Mouse (Mus musculus): ENCODE results near the gene Pla2g5. TPM values are rescaled to one million over a fixed set of nuclear protein-coding genes. Genes with fewer than 3 reads are reported as not detected.

The Pla2g5 gene
- polyA plus RNA-seq, 1 experiment from 2014 or later, result 0.64 TPM

- H3K27me3 ChIP-seq, result no peaks in the 10 kb centered on the region
- WGBS, result 47% methylated on average over 8 of the region's 8 CpGs
These were observed 44.2 kb downstream of the Pla2g5 start for GRCm38 (mm10) chr4:138819101-138819500.

GRCm38 (mm10) chr4:138817736-138818135 lies 45.5 kb downstream of the Pla2g5 start:
- WGBS, result 76% methylated on average over 6 of the region's 6 CpGs
- H3K27me3 ChIP-seq, result no peaks in the 10 kb centered on the region
- ATAC-seq (ENCODE audit: low FRiP score, low read depth), result no peak
- no peak overlapping the region for H3K4me3 ChIP-seq
- H3K4me1 ChIP-seq (replicated peaks), result 0 out of 2 replicates have a peak, but pooled peaks cover 6% of the 10 kb centered on the region
- no peak overlapping the region for H3K9ac ChIP-seq
- H3K27ac ChIP-seq (replicated peaks), result no peak overlapping the region
- H3K36me3 ChIP-seq, result no peaks in the 10 kb centered on the region
- H3K4me2 ChIP-seq, result no peak overlapping the region
- no peaks in the 10 kb centered on the region for H3K9me3 ChIP-seq

More at GRCm38 (mm10) chr4:138819101-138819500, 44.2 kb downstream of the Pla2g5 start:
- Histone ChIP-seq H3K4me2 (no peak overlapping the region), H3K4me1 (replicated peaks) (0 out of 2 replicates have a peak, but pooled peaks cover 6% of the 10 kb centered on the region), H3K4me3 (no peak overlapping the region), H3K9ac (0 out of 2 replicates have a peak overlapping the region, but pooled peaks have one; percentile 10), H3K36me3 (no peaks in the 10 kb centered on the region), H3K9me3 (no peaks in the 10 kb centered on the region), H3K27ac (replicated peaks) (no peak overlapping the region)
- ATAC-seq (ENCODE audit: low FRiP score, low read depth), result no peak

- no peak overlapping the region for H3K4me3 ChIP-seq
- no peak for ATAC-seq (ENCODE audit: low FRiP score, low read depth)
- 85% methylated on average over 9 of the region's 9 CpGs for WGBS
- H3K27me3 ChIP-seq, result no peaks in the 10 kb centered on the region
- no peaks in the 10 kb centered on the region for H3K36me3 ChIP-seq
- no peak overlapping the region for H3K9ac ChIP-seq
- no peak overlapping the region for H3K4me2 ChIP-seq
- H3K27ac ChIP-seq (replicated peaks), result no peak overlapping the region
- H3K4me1 ChIP-seq (replicated peaks), result 0 out of 2 replicates have a peak, but pooled peaks cover 6% of the 10 kb centered on the region
- no peaks in the 10 kb centered on the region for H3K9me3 ChIP-seq
These were observed 47.1 kb downstream of the Pla2g5 start for GRCm38 (mm10) chr4:138816166-138816565.

- H3K9ac ChIP-seq, result no peak overlapping the region
- no peak overlapping the region for H3K4me3 ChIP-seq
- WGBS, result 82% methylated on average over 7 of the region's 7 CpGs
- ATAC-seq (ENCODE audit: low FRiP score, low read depth), result no peak
- no peaks in the 10 kb centered on the region for H3K9me3 ChIP-seq
- no peak overlapping the region for H3K4me2 ChIP-seq
- no peaks in the 10 kb centered on the region for H3K4me1 ChIP-seq (replicated peaks)
- no peak overlapping the region for H3K27ac ChIP-seq (replicated peaks)
- H3K27me3 ChIP-seq, result no peaks in the 10 kb centered on the region
- H3K36me3 ChIP-seq, result no peaks in the 10 kb centered on the region
These were observed 56.3 kb downstream of the Pla2g5 start for GRCm38 (mm10) chr4:138806920-138807541.

- Histone ChIP-seq H3K4me2 (no peak overlapping the region), H3K36me3 (no peaks in the 10 kb centered on the region), H3K9me3 (no peaks in the 10 kb centered on the region), H3K4me3 (no peak overlapping the region), H3K9ac (no peak overlapping the region), H3K4me1 (replicated peaks) (no peaks in the 10 kb centered on the region), H3K27ac (replicated peaks) (no peak overlapping the region), H3K27me3 (no peaks in the 10 kb centered on the region)
- 90% methylated on average over 8 of the region's 8 CpGs for WGBS
- no peak for ATAC-seq (ENCODE audit: low FRiP score, low read depth)
These were observed 57.1 kb downstream of the Pla2g5 start for GRCm38 (mm10) chr4:138806160-138806559.

- Histone ChIP-seq H3K36me3 (no peaks in the 10 kb centered on the region), H3K27me3 (no peaks in the 10 kb centered on the region), H3K4me2 (no peak overlapping the region), H3K9ac (no peak overlapping the region), H3K27ac (replicated peaks) (no peak overlapping the region), H3K4me1 (replicated peaks) (peaks cover 8% of the 10 kb centered on the region), H3K9me3 (no peaks in the 10 kb centered on the region), H3K4me3 (no peak overlapping the region)
- ATAC-seq (ENCODE audit: low FRiP score, low read depth), result no peak
- 28% methylated on average over 8 of the region's 8 CpGs for WGBS
These were observed 58.0 kb downstream of the Pla2g5 start for GRCm38 (mm10) chr4:138805248-138805647.

GRCm38 (mm10) chr4:138802917-138803316 lies 60.4 kb downstream of the Pla2g5 start:
- no peak for ATAC-seq (ENCODE audit: low FRiP score, low read depth)
- no peaks in the 10 kb centered on the region for H3K9me3 ChIP-seq
- H3K9ac ChIP-seq, result no peak overlapping the region
- peaks cover 15% of the 10 kb centered on the region for H3K4me1 ChIP-seq (replicated peaks)
- no peak overlapping the region for H3K4me3 ChIP-seq
- H3K36me3 ChIP-seq, result no peaks in the 10 kb centered on the region
- no peak overlapping the region for H3K27ac ChIP-seq (replicated peaks)
- H3K27me3 ChIP-seq, result no peaks in the 10 kb centered on the region
- H3K4me2 ChIP-seq, result no peak overlapping the region
- 88% methylated on average over 11 of the region's 11 CpGs for WGBS

- Histone ChIP-seq H3K27ac (replicated peaks) (no peak overlapping the region), H3K4me3 (no peak overlapping the region), H3K4me2 (no peak overlapping the region), H3K9me3 (no peaks in the 10 kb centered on the region), H3K36me3 (no peaks in the 10 kb centered on the region), H3K27me3 (no peaks in the 10 kb centered on the region), H3K9ac (no peak overlapping the region), H3K4me1 (replicated peaks) (peaks cover 15% of the 10 kb centered on the region)
- 82% methylated on average over 4 of the region's 4 CpGs for WGBS
- ATAC-seq (ENCODE audit: low FRiP score, low read depth), result no peak
These were observed 61.7 kb downstream of the Pla2g5 start for GRCm38 (mm10) chr4:138801631-138802030.

- no peak overlapping the region for H3K27ac ChIP-seq (replicated peaks)
- 0 out of 2 replicates have a peak overlapping the region, but pooled peaks have one; percentile 3 for H3K4me2 ChIP-seq
- H3K4me3 ChIP-seq, result no peak overlapping the region
- no peaks in the 10 kb centered on the region for H3K27me3 ChIP-seq
- no peak overlapping the region for H3K9ac ChIP-seq
- ATAC-seq (ENCODE audit: low FRiP score, low read depth), result peak; percentile 51; the same call in 1 of the 2 replicates
- no peaks in the 10 kb centered on the region for H3K36me3 ChIP-seq
- WGBS, result 57% methylated on average over 12 of the region's 12 CpGs
- peaks cover 15% of the 10 kb centered on the region for H3K4me1 ChIP-seq (replicated peaks)
- H3K9me3 ChIP-seq, result no peaks in the 10 kb centered on the region
These were observed 63.0 kb downstream of the Pla2g5 start for GRCm38 (mm10) chr4:138800134-138800744.

- 84% methylated on average over 4 of the region's 4 CpGs for WGBS
- Histone ChIP-seq H3K4me2 (no peak overlapping the region), H3K9ac (no peak overlapping the region), H3K27ac (replicated peaks) (no peak overlapping the region), H3K4me1 (replicated peaks) (peaks cover 15% of the 10 kb centered on the region), H3K36me3 (no peaks in the 10 kb centered on the region), H3K27me3 (no peaks in the 10 kb centered on the region), H3K9me3 (no peaks in the 10 kb centered on the region), H3K4me3 (no peak overlapping the region)
- no peak for ATAC-seq (ENCODE audit: low FRiP score, low read depth)
These were observed 66.1 kb downstream of the Pla2g5 start for GRCm38 (mm10) chr4:138797217-138797570.

GRCm38 (mm10) chr4:138796513-138797216 lies 66.6 kb downstream of the Pla2g5 start:
- Histone ChIP-seq H3K9me3 (no peaks in the 10 kb centered on the region), H3K4me1 (replicated peaks) (peaks cover 15% of the 10 kb centered on the region), H3K27ac (replicated peaks) (no peak overlapping the region), H3K4me3 (no peak overlapping the region), H3K9ac (no peak overlapping the region), H3K36me3 (no peaks in the 10 kb centered on the region), H3K4me2 (no peak overlapping the region), H3K27me3 (no peaks in the 10 kb centered on the region)
- no peak for ATAC-seq (ENCODE audit: low FRiP score, low read depth)
- WGBS, result 46% methylated on average over 6 of the region's 6 CpGs

GRCm38 (mm10) chr4:138794344-138794743 lies 68.9 kb downstream of the Pla2g5 start:
- H3K9ac ChIP-seq, result no peak overlapping the region
- H3K36me3 ChIP-seq, result no peaks in the 10 kb centered on the region
- no peaks in the 10 kb centered on the region for H3K4me1 ChIP-seq (replicated peaks)
- WGBS, result 87% methylated on average over 6 of the region's 6 CpGs
- no peaks in the 10 kb centered on the region for H3K27me3 ChIP-seq
- H3K4me3 ChIP-seq, result no peak overlapping the region
- ATAC-seq (ENCODE audit: low FRiP score, low read depth), result no peak
- H3K4me2 ChIP-seq, result no peak overlapping the region
- no peak overlapping the region for H3K27ac ChIP-seq (replicated peaks)
- H3K9me3 ChIP-seq, result no peaks in the 10 kb centered on the region

All from hindbrain, embryonic 15.5 days (tissue).